Mouse (Mus musculus): Measurements from ENCODE around the gene Chst10.

DNA sequence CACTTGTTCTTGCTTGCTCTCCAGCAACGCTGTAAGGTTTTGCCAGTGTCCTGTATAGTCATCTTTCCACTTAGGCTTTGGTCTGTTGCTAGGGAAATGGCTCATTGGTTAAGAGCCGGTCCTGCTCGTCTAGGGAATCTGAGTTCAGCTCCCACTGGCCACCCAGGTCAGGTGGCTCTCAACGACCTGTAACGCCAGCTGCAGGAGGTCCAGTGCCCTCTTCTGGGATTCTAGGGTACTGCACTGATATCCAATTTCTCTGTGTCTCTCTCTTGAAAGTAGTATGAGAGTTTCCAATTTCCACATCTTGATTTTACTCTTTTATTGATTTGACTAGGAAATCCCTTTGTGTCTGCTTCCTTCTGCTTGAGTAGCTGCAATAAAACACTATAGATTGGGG is 36.7 kb upstream of the Chst10 start:
- no peak for TF ChIP-seq MAFK (IDR thresholded peaks at IDR 0.05; ENCODE audit: borderline replicate concordance, low read depth, low read length)
- no peak for TF ChIP-seq ETS1 (IDR thresholded peaks at IDR 0.05; ENCODE audit: low read depth, low read length)
- no peak for TF ChIP-seq USF2 (IDR thresholded peaks at IDR 0.05; ENCODE audit: borderline replicate concordance in 1 of 2, insufficient read depth in 1 of 2, low read depth in 1 of 2, low read length in 2 of 2)
- no peak for TF ChIP-seq POLR2A (IDR thresholded peaks at IDR 0.05; ENCODE audit: control insufficient read depth in 1 of 2, insufficient read depth in 1 of 2, low read depth in 1 of 2, low read length in 2 of 2, poor library complexity in 1 of 2)
- TF ChIP-seq POLR2AphosphoS5 (IDR thresholded peaks at IDR 0.05; ENCODE audit: borderline replicate concordance, low read depth, low read length) = no peak
- TF ChIP-seq ZC3H11A (IDR thresholded peaks at IDR 0.05; ENCODE audit: low read depth, low read length) = peak; percentile 58
- TF ChIP-seq CTCF (IDR thresholded peaks at IDR 0.05 in 2 of 3, conservative IDR thresholded peaks at IDR 0.05 in 1 of 3; ENCODE audit: control insufficient read depth in 1 of 3, insufficient read depth in 1 of 3, low read depth in 2 of 3, low read length in 3 of 3, poor library complexity in 1 of 3, severe bottlenecking in 1 of 3) = peak; percentile 66 to 74 (median 67)
- TF ChIP-seq POLR2AphosphoS2 (IDR thresholded peaks at IDR 0.05; ENCODE audit: low read length) = no peak
- no peak for TF ChIP-seq UBTF (IDR thresholded peaks at IDR 0.05; ENCODE audit: borderline replicate concordance, insufficient read depth, low read depth, low read length)
- no peak for TF ChIP-seq TAL1 (IDR thresholded peaks at IDR 0.05; ENCODE audit: low read length)
- TF ChIP-seq MAZ (IDR thresholded peaks at IDR 0.05; ENCODE audit: low read depth, low read length) = no peak
- TF ChIP-seq E2F4 (IDR thresholded peaks at IDR 0.05; ENCODE audit: borderline replicate concordance, low read depth, low read length) = no peak
- TF ChIP-seq MAX (IDR thresholded peaks at IDR 0.05; ENCODE audit: low read length) = no peak
- no peak for TF ChIP-seq GABPA (IDR thresholded peaks at IDR 0.05; ENCODE audit: low read depth, low read length)
